Mouse (Mus musculus) c-Kit-positive CD71-positive TER-119-positive erythroid progenitor cells, embryonic 14.5 days (primary cell): ENCODE measurements around the gene Car5b.

Experiments used
- DNase-seq: peaks from one replicate; pipeline ENCODE4 v3.0.0-alpha.2; 2013; ENCODE audit warnings: low spot score

The Car5b gene

GRCm38 (mm10) chrX:164027607-164028289, at the start of gene Car5b:
Car5b (minus strand) TSS chrX:164027997.
- peak; percentile 77 for DNase-seq

- peak; percentile 87 for DNase-seq
Observed at GRCm38 (mm10) chrX:164076040-164076775, 48.4 kb upstream of the Car5b start, which contains the start of gene Siah1b. Siah1b (minus strand) TSS chrX:164076493.

GRCm38 (mm10) chrX:164068968-164069367, 41.2 kb upstream of the Car5b start:
- no peak for DNase-seq

GRCm38 (mm10) chrX:164066185-164066584, 38.4 kb upstream of the Car5b start:
- peak; percentile 68 for DNase-seq

- no peak for DNase-seq
Observed at GRCm38 (mm10) chrX:164059070-164059469, 31.3 kb upstream of the Car5b start.

GRCm38 (mm10) chrX:164058523-164058922, 30.7 kb upstream of the Car5b start:
- DNase-seq: no peak

GRCm38 (mm10) chrX:164055726-164056125, 27.9 kb upstream of the Car5b start:
- DNase-seq: no peak

- no peak for DNase-seq
Observed at GRCm38 (mm10) chrX:164046736-164047135, 18.9 kb upstream of the Car5b start.

- DNase-seq: no peak
Observed at GRCm38 (mm10) chrX:164042069-164042468, 14.3 kb upstream of the Car5b start.

- no peak for DNase-seq
Observed at GRCm38 (mm10) chrX:164038882-164039281, 11.1 kb upstream of the Car5b start.

- DNase-seq: no peak
Observed at GRCm38 (mm10) chrX:164035931-164036330, 8.1 kb upstream of the Car5b start.

- DNase-seq: no peak
Observed at GRCm38 (mm10) chrX:164035401-164035800, 7.6 kb upstream of the Car5b start.

- no peak for DNase-seq
Observed at GRCm38 (mm10) chrX:164032526-164032925, 4.7 kb upstream of the Car5b start.

GRCm38 (mm10) chrX:164015636-164016035, 12.2 kb downstream of the Car5b start:
- DNase-seq: no peak

GRCm38 (mm10) chrX:164014956-164015355, 12.8 kb downstream of the Car5b start:
- no peak for DNase-seq

- no peak for DNase-seq
Observed at GRCm38 (mm10) chrX:164013318-164013717, 14.5 kb downstream of the Car5b start.

- DNase-seq: peak; percentile 18
Observed at GRCm38 (mm10) chrX:164004809-164005208, 23.0 kb downstream of the Car5b start.

GRCm38 (mm10) chrX:163999848-164000247, 27.9 kb downstream of the Car5b start:
- DNase-seq: no peak

- no peak for DNase-seq
Observed at GRCm38 (mm10) chrX:163996754-163997153, 31.0 kb downstream of the Car5b start.

GRCm38 (mm10) chrX:163987718-163988374, 40.0 kb downstream of the Car5b start:
- no peak for DNase-seq

GRCm38 (mm10) chrX:163982129-163982528, 45.7 kb downstream of the Car5b start:
- no peak for DNase-seq

- DNase-seq: no peak
Observed at GRCm38 (mm10) chrX:163981500-163981899, 46.3 kb downstream of the Car5b start.

GRCm38 (mm10) chrX:163981092-163981491, 46.7 kb downstream of the Car5b start:
- DNase-seq: no peak
